Mouse (Mus musculus) testis, adult 2 months (tissue): ENCODE measurements around the gene Plekhg2.

Source experiments
- CTCF ChIP-seq: fragments of 200-500 bp; IDR thresholded peaks from 2 replicates; pipeline ENCODE4 v1.5.1; 2012; ENCODE audit warnings: low read depth, mild to moderate bottlenecking, inconsistent platforms, low read length, moderate library complexity; ENCODE audit not compliant: control insufficient read depth, insufficient read depth, insufficient replicate concordance
- POLR2A ChIP-seq: fragments of 200-500 bp; IDR thresholded peaks from 2 replicates; pipeline ENCODE4 v1.6.1; 2012; ENCODE audit warnings: low read depth, mild to moderate bottlenecking, inconsistent platforms, low read length, moderate library complexity; ENCODE audit not compliant: control insufficient read depth

- TF ChIP-seq CTCF = peak; percentile 10; the same call in 1 of the 2 replicates
- TF ChIP-seq POLR2A = peak; percentile 74; the same call in 1 of the 2 replicates
Observed at GRCm38 (mm10) chr7:28350155-28350883, 22.1 kb downstream of the Plekhg2 start, which contains the start of gene Rps16.
